Mouse (Mus musculus) spleen, adult 2 months (tissue): ENCODE measurements around the gene Tmem203.

Experiments
- CTCF ChIP-seq: fragments of 200-500 bp; IDR thresholded peaks from 2 replicates; pipeline ENCODE4 v1.5.1; 2011; ENCODE audit warnings: mild to moderate bottlenecking, inconsistent platforms; ENCODE audit not compliant: insufficient read depth, insufficient read length, insufficient replicate concordance; ENCODE audit errors: extremely low read depth
- POLR2A ChIP-seq: fragments of 200-500 bp; IDR thresholded peaks from 2 replicates; pipeline ENCODE4 v1.6.1; 2011; ENCODE audit warnings: low read depth, low read length, inconsistent platforms

DNA sequence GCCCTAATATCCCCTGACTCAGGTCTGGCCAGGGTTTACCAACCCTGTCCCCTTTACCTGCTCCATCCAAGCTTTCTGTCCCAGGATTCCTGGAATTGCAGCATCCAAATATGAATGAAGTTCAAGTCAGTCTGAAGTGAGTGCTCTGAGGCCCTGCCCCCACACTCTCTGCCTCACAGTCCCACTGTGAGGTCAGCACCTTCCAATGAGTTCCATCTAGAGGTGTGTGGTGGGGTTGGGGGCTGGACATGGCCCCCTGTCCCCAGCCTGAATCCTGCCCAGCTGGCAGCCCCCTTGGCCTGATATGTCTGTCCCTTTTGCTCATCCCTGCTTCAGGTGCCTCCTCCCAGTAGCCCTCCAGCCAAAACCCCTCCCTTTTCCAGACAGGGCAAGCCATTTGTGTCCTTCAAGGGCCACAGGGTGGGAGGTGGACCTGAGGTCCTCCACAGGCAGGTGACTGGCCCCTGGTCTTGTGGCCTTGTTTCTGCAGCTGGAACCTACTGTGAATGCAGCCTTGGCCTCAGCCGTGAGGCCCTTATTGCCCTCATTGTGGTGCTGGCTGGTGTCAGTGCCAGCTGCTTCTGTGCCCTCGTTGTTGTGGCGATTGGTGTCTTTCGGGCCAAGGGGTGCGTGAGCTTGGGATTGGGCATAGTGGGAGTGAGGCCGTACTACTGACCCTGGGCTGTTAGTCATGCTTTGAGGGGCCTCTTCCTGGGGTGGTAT lies 32.8 kb downstream of the Tmem203 start, which contains the start of gene Tmem210:
- no peak for TF ChIP-seq CTCF
- TF ChIP-seq POLR2A, result no peak
